Mouse (Mus musculus) kidney, postnatal 0 days (tissue): ENCODE measurements at regions not wholly inside any gene's neighbourhood (a gene's known extent, or its start where the extent isn't known, plus 50 kb on each side); places are given as distances from the start of the nearest gene placed in this dataset.

Source experiments
- ATAC-seq: fragments of 200-750 bp; cut with Nextera tagmentation; replicated peaks from 2 replicates; pipeline ENCODE4 v1.8.0; 2017; ENCODE audit warnings: low read depth, moderate number of reproducible peaks, moderate TSS enrichment, moderate library complexity; ENCODE audit not compliant: low FRiP score
- DNase-seq: peaks from one replicate; pipeline ENCODE4 v3.0.0-alpha.2; 2016; ENCODE audit warnings: low spot score
- H3K27ac ChIP-seq: fragments of 300-500 bp; sonication (generic); 2 replicates; pipeline ENCODE4 v1.5.1; 2014; ENCODE audit warnings: mild to moderate bottlenecking
- H3K27me3 ChIP-seq: fragments of 300-500 bp; sonication (generic); 2 replicates; pipeline ENCODE4 v1.6.1; 2014; ENCODE audit warnings: low read length, mixed read lengths; ENCODE audit not compliant: insufficient read depth
- H3K36me3 ChIP-seq: fragments of 300-500 bp; sonication (generic); 2 replicates; pipeline ENCODE4 v1.6.1; 2014; ENCODE audit warnings: low read length, mixed read lengths; ENCODE audit not compliant: insufficient read depth
- H3K4me1 ChIP-seq: fragments of 300-500 bp; sonication (generic); replicated peaks from 2 replicates; pipeline ENCODE4 v1.6.1; 2014; ENCODE audit warnings: antibody characterized with exemption, low read length, mixed read lengths; ENCODE audit not compliant: insufficient read depth
- H3K4me2 ChIP-seq: fragments of 300-500 bp; sonication (generic); 2 replicates; pipeline ENCODE4 v1.6.1; 2014; ENCODE audit warnings: mild to moderate bottlenecking, low read length, moderate library complexity, mixed read lengths
- H3K4me3 ChIP-seq: fragments of 300-500 bp; sonication (generic); replicated peaks from 2 replicates; pipeline ENCODE4 v1.5.1; 2014; ENCODE audit warnings: low read depth, low read length
- H3K9ac ChIP-seq: fragments of 300-500 bp; sonication (generic); 2 replicates; pipeline ENCODE4 v1.6.1; 2014; ENCODE audit warnings: low read depth, low read length
- H3K9me3 ChIP-seq: fragments of 300-500 bp; sonication (generic); replicated peaks from 2 replicates; pipeline ENCODE4 v1.6.1; 2016; ENCODE audit warnings: low read length, inconsistent platforms, mixed read lengths
- CTCF ChIP-seq: IDR thresholded peaks from 2 replicates; pipeline ENCODE4 v1.5.1; 2016; ENCODE audit warnings: antibody characterized with exemption, low read depth, mild to moderate bottlenecking, moderate library complexity
- WGBS: fragments of 180-500 bp; shearing (Covaris S2); extraction: QIAGEN DNeasy Blood & Tissue Kit; methylation state at CpG from one replicate; pipeline ENCODE4 v1.1.7; 2014; 5-methylcytosine and 5-hydroxymethylcytosine counted together

- Histone ChIP-seq H3K9ac (no peak overlapping the region), H3K27ac (no peak overlapping the region), H3K4me1 (no peaks in the 10 kb centered on the region), H3K9me3 (no peaks in the 10 kb centered on the region), H3K36me3 (no peaks in the 10 kb centered on the region), H3K4me3 (no peak overlapping the region), H3K27me3 (no peaks in the 10 kb centered on the region), H3K4me2 (no peak overlapping the region)
- 72% methylated on average over 3 of the region's 3 CpGs for WGBS
- ATAC-seq (no peak), DNase-seq (peak; percentile 49)
- no peak for TF ChIP-seq CTCF
Observed at GRCm38 (mm10) chr2:56963937-56964695, 159.7 kb downstream of the Nr4a2 start.

- Histone ChIP-seq H3K4me1 (no peaks in the 10 kb centered on the region), H3K27ac (no peak overlapping the region), H3K27me3 (no peaks in the 10 kb centered on the region), H3K9me3 (no peaks in the 10 kb centered on the region), H3K4me2 (no peak overlapping the region), H3K9ac (no peak overlapping the region), H3K36me3 (no peaks in the 10 kb centered on the region), H3K4me3 (no peak overlapping the region)
- ATAC-seq (no peak), DNase-seq (no peak)
- no peak for TF ChIP-seq CTCF
- 34% methylated on average over 4 of the region's 4 CpGs for WGBS
Observed at GRCm38 (mm10) chr2:56959695-56960094, 164.1 kb downstream of the Nr4a2 start.

GRCm38 (mm10) chr2:56953337-56953736 lies 170.5 kb downstream of the Nr4a2 start:
- no peak overlapping the region for H3K27ac ChIP-seq
- no peak for DNase-seq
- H3K4me2 ChIP-seq, result no peak overlapping the region
- no peak overlapping the region for H3K9ac ChIP-seq
- WGBS, result 70% methylated on average over 8 of the region's 8 CpGs
- no peaks in the 10 kb centered on the region for H3K36me3 ChIP-seq
- H3K9me3 ChIP-seq, result no peaks in the 10 kb centered on the region
- no peaks in the 10 kb centered on the region for H3K27me3 ChIP-seq
- no peak for ATAC-seq
- TF ChIP-seq CTCF, result no peak
- H3K4me3 ChIP-seq, result no peak overlapping the region
- no peaks in the 10 kb centered on the region for H3K4me1 ChIP-seq

- Histone ChIP-seq H3K27me3 (no peaks in the 10 kb centered on the region), H3K9ac (no peak overlapping the region), H3K36me3 (no peaks in the 10 kb centered on the region), H3K27ac (no peak overlapping the region), H3K4me2 (no peak overlapping the region), H3K9me3 (no peaks in the 10 kb centered on the region), H3K4me3 (no peak overlapping the region), H3K4me1 (no peaks in the 10 kb centered on the region)
- TF ChIP-seq CTCF, result no peak
- ATAC-seq (no peak), DNase-seq (no peak)
- WGBS, result 91% methylated on average over 5 of the region's 5 CpGs
Observed at GRCm38 (mm10) chr2:56912531-56912930, 211.3 kb downstream of the Nr4a2 start.

GRCm38 (mm10) chr2:56909096-56909865 lies 214.5 kb downstream of the Nr4a2 start:
- H3K27ac ChIP-seq, result no peak overlapping the region
- ATAC-seq (no peak), DNase-seq (no peak)
- no peak overlapping the region for H3K9ac ChIP-seq
- 73% methylated on average over 2 of the region's 2 CpGs for WGBS
- no peaks in the 10 kb centered on the region for H3K27me3 ChIP-seq
- no peak for TF ChIP-seq CTCF
- H3K4me1 ChIP-seq, result no peaks in the 10 kb centered on the region
- H3K4me3 ChIP-seq, result no peak overlapping the region
- H3K36me3 ChIP-seq, result no peaks in the 10 kb centered on the region
- H3K9me3 ChIP-seq, result no peaks in the 10 kb centered on the region
- no peak overlapping the region for H3K4me2 ChIP-seq

GRCm38 (mm10) chr2:56885181-56885580 lies 238.6 kb downstream of the Nr4a2 start:
- no peak for ATAC-seq
- 51% methylated on average over 3 of the region's 3 CpGs for WGBS

More at GRCm38 (mm10) chr2:56885181-56885580, 238.6 kb downstream of the Nr4a2 start:
- DNase-seq, result peak; percentile 5
- no peaks in the 10 kb centered on the region for H3K4me1 ChIP-seq
- no peak overlapping the region for H3K4me3 ChIP-seq
- no peaks in the 10 kb centered on the region for H3K9me3 ChIP-seq
- H3K27me3 ChIP-seq, result no peaks in the 10 kb centered on the region
- H3K9ac ChIP-seq, result no peak overlapping the region
- TF ChIP-seq CTCF, result no peak
- no peak overlapping the region for H3K27ac ChIP-seq
- H3K4me2 ChIP-seq, result no peak overlapping the region
- H3K36me3 ChIP-seq, result no peaks in the 10 kb centered on the region
